Mouse (Mus musculus): Measurements from ENCODE around the gene Pdxk. TPM values are rescaled to one million over a fixed set of nuclear protein-coding genes. Genes with fewer than 3 reads are reported as not detected.

Pdxk gene
- total RNA-seq, 2 experiments from 2014 or later: 7.6 to 7.7 TPM

Small RNA genes lying within 50 kb of the gene (microRNA-seq; reads per million reads assigned to microRNA genes)
- gene Mir6410 (ENCODE audit: borderline replicate concordance in 2 of 2) (0 reads per million in 2 experiments), gene Mir6907 (ENCODE audit: borderline replicate concordance in 2 of 2) (0 reads per million in 2 experiments), gene Mir6908 (ENCODE audit: borderline replicate concordance in 2 of 2) (0 reads per million in 2 experiments)

Other genes starting within 250 kb of the Pdxk start
- gene Trappc10, start 220.3 kb downstream of the Pdxk start, total RNA-seq (2021): 10 to 100 TPM; 31.0 to 32.9 TPM
- 100 to 1,000 TPM; 120 to 123 TPM for gene Agpat3, start 112.5 kb downstream of the Pdxk start, total RNA-seq (2021)
- gene Rrp1, start 51.9 kb downstream of the Pdxk start, total RNA-seq (2021): 10 to 100 TPM; 58.8 to 62.0 TPM
- gene Cstb, start 39.3 kb downstream of the Pdxk start, total RNA-seq (2021): 10 to 100 TPM; 12.5 to 17.1 TPM
- not detected for gene Olfr1358, start 52.5 kb upstream of the Pdxk start, total RNA-seq (2021)
- 10 to 100 TPM; 10.0 to 13.4 TPM for gene Ilvbl, start 109.4 kb upstream of the Pdxk start, total RNA-seq (2021)
- 1 to 10 TPM; 3.8 to 5.2 TPM for gene Syde1, start 127.0 kb upstream of the Pdxk start, total RNA-seq (2021)
- gene Olfr1357, start 153.1 kb upstream of the Pdxk start, total RNA-seq (2021): not detected

Measured in gastrocnemius, postnatal 25 days (tissue).